Mouse (Mus musculus) heart, embryonic 15.5 days (tissue): ENCODE results near the gene Tlr2. TPM values are rescaled to one million over a fixed set of nuclear protein-coding genes. Genes with fewer than 3 reads are reported as not detected.

Source experiments
- ATAC-seq: fragments of 200-750 bp; cut with Nextera tagmentation; replicated peaks from 2 replicates; pipeline ENCODE4 v1.8.0; 2017; ENCODE audit warnings: low read depth, moderate TSS enrichment; ENCODE audit not compliant: insufficient number of reproducible peaks, insufficient read depth, low FRiP score
- H3K27ac ChIP-seq: fragments of 300-500 bp; sonication (generic); 2 replicates; pipeline ENCODE4 v1.5.1; 2015; ENCODE audit warnings: mild to moderate bottlenecking, inconsistent platforms
- H3K27me3 ChIP-seq: fragments of 300-500 bp; sonication (generic); 2 replicates; pipeline ENCODE4 v1.6.1; 2015; ENCODE audit warnings: inconsistent platforms
- H3K36me3 ChIP-seq: fragments of 300-500 bp; sonication (generic); 2 replicates; pipeline ENCODE4 v1.6.1; 2015; ENCODE audit warnings: mild to moderate bottlenecking, inconsistent platforms
- H3K4me1 ChIP-seq: fragments of 300-500 bp; sonication (generic); replicated peaks from 2 replicates; pipeline ENCODE4 v1.6.1; 2015; ENCODE audit warnings: inconsistent platforms
- H3K4me2 ChIP-seq: fragments of 300-500 bp; sonication (generic); 2 replicates; pipeline ENCODE4 v1.6.1; 2015; ENCODE audit warnings: inconsistent platforms, mild to moderate bottlenecking, moderate library complexity
- H3K4me3 ChIP-seq: fragments of 300-500 bp; sonication (generic); 2 replicates; pipeline ENCODE4 v1.5.1; 2015; ENCODE audit warnings: mild to moderate bottlenecking, inconsistent platforms
- H3K9ac ChIP-seq: fragments of 300-500 bp; sonication (generic); 2 replicates; pipeline ENCODE4 v1.6.1; 2015; ENCODE audit warnings: mild to moderate bottlenecking, inconsistent platforms
- H3K9me3 ChIP-seq: fragments of 300-500 bp; sonication (generic); replicated peaks from 2 replicates; pipeline ENCODE4 v1.6.1; 2016; ENCODE audit warnings: inconsistent platforms
- WGBS: fragments of 180-500 bp; shearing (Covaris S2); methylation state at CpG from one replicate; pipeline ENCODE4 v1.1.7; 2015; ENCODE audit warnings: mixed read lengths; 5-methylcytosine and 5-hydroxymethylcytosine counted together
- polyA plus RNA-seq: library from polyadenylated mRNA; unstranded; fragments of >200 nt; fragmentation: Nextera tagmentation; extraction: Ambion mirVana; gene quantifications from 2 replicates; pipeline ENCODE4 v1.2.1, GENCODE M21; 2015

The Tlr2 gene
- polyA plus RNA-seq, 1 experiment from 2014 or later = 2.3 TPM

- WGBS = 81% methylated on average over 9 of the region's 9 CpGs
- no peak overlapping the region for H3K4me3 ChIP-seq
- no peak for ATAC-seq
- no peaks in the 10 kb centered on the region for H3K27me3 ChIP-seq
- no peaks in the 10 kb centered on the region for H3K9me3 ChIP-seq
- no peak overlapping the region for H3K4me2 ChIP-seq
- H3K36me3 ChIP-seq = no peaks in the 10 kb centered on the region
- H3K4me1 ChIP-seq = no peaks in the 10 kb centered on the region
- no peak overlapping the region for H3K27ac ChIP-seq
- H3K9ac ChIP-seq = no peak overlapping the region
Measured at GRCm38 (mm10) chr3:83827684-83828083, 13.9 kb downstream of the Tlr2 start.

- Histone ChIP-seq H3K4me3 (no peak overlapping the region), H3K4me1 (no peaks in the 10 kb centered on the region), H3K27me3 (no peaks in the 10 kb centered on the region), H3K4me2 (no peak overlapping the region), H3K9me3 (no peaks in the 10 kb centered on the region), H3K27ac (no peak overlapping the region), H3K36me3 (no peaks in the 10 kb centered on the region), H3K9ac (no peak overlapping the region)
- WGBS = 83% methylated on average over 4 of the region's 4 CpGs
- no peak for ATAC-seq
Measured at GRCm38 (mm10) chr3:83823774-83824173, 17.8 kb downstream of the Tlr2 start.

- no peaks in the 10 kb centered on the region for H3K36me3 ChIP-seq
- no peak overlapping the region for H3K9ac ChIP-seq
- H3K4me2 ChIP-seq = no peak overlapping the region
- no peaks in the 10 kb centered on the region for H3K4me1 ChIP-seq
- H3K27me3 ChIP-seq = no peaks in the 10 kb centered on the region
- no peak overlapping the region for H3K27ac ChIP-seq
- H3K9me3 ChIP-seq = no peaks in the 10 kb centered on the region
- ATAC-seq = no peak
- WGBS = 77% methylated on average over 4 of the region's 4 CpGs
- no peak overlapping the region for H3K4me3 ChIP-seq
Measured at GRCm38 (mm10) chr3:83816372-83816925, 25.1 kb downstream of the Tlr2 start.

DNA sequence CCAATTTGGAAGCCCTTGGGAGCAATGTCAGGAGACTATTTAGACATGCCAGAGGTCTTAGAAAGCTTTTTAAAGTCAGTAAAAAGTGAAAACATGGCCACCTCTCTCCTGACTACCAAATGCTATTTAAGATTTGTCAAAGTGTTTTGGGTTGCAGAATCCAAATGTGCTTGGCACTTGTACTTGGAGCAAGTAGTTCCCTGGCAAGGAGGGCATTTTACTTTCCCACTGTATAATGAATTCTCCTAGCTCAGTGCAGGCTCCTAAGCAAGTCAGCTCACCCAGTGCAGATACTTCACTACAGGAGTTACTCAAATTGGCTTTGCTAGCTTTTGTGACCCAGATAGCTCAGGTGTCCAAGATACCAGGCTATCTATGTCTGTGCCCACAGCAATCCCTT, 28.7 kb downstream of the Tlr2 start:
- ATAC-seq = no peak
- Histone ChIP-seq H3K9ac (no peak overlapping the region), H3K27me3 (no peaks in the 10 kb centered on the region), H3K27ac (no peak overlapping the region), H3K4me1 (no peaks in the 10 kb centered on the region), H3K4me2 (no peak overlapping the region), H3K4me3 (no peak overlapping the region), H3K36me3 (no peaks in the 10 kb centered on the region), H3K9me3 (no peaks in the 10 kb centered on the region)

- no peak overlapping the region for H3K27ac ChIP-seq
- no peak for ATAC-seq
- H3K4me3 ChIP-seq = no peak overlapping the region
Measured at GRCm38 (mm10) chr3:83811987-83812386, 29.6 kb downstream of the Tlr2 start.

DNA sequence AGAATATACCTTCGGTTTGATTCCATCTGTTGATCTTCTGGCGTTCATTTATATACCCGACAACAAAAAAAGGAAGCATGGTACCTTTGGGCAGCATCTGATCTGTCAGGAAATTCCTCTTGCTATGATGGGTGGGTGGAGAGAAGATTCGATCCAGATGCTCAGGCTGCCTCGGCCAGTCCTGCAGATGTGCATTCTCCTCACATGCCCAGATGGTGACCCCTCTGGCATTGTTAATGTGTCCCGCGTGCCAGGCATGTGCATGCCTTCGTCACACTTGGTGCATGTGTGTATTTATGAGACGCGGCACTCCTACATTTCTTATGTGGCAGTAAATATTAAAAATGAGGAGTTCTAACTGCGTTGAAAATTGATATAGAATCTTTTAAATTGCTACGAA, 33.1 kb downstream of the Tlr2 start:
- H3K9me3 ChIP-seq = no peaks in the 10 kb centered on the region
- no peak overlapping the region for H3K27ac ChIP-seq
- no peak overlapping the region for H3K4me3 ChIP-seq
- no peaks in the 10 kb centered on the region for H3K36me3 ChIP-seq
- 86% methylated on average over 12 of the region's 12 CpGs for WGBS
- no peaks in the 10 kb centered on the region for H3K27me3 ChIP-seq
- no peaks in the 10 kb centered on the region for H3K4me1 ChIP-seq
- no peak overlapping the region for H3K9ac ChIP-seq
- H3K4me2 ChIP-seq = no peak overlapping the region
- no peak for ATAC-seq

More at GRCm38 (mm10) chr3:83811987-83812386, 29.6 kb downstream of the Tlr2 start:
- WGBS = 66% methylated on average over 7 of the region's 7 CpGs
- no peaks in the 10 kb centered on the region for H3K9me3 ChIP-seq
- H3K36me3 ChIP-seq = no peaks in the 10 kb centered on the region
- H3K27me3 ChIP-seq = no peaks in the 10 kb centered on the region
- no peaks in the 10 kb centered on the region for H3K4me1 ChIP-seq
- H3K9ac ChIP-seq = no peak overlapping the region
- no peak overlapping the region for H3K4me2 ChIP-seq

DNA sequence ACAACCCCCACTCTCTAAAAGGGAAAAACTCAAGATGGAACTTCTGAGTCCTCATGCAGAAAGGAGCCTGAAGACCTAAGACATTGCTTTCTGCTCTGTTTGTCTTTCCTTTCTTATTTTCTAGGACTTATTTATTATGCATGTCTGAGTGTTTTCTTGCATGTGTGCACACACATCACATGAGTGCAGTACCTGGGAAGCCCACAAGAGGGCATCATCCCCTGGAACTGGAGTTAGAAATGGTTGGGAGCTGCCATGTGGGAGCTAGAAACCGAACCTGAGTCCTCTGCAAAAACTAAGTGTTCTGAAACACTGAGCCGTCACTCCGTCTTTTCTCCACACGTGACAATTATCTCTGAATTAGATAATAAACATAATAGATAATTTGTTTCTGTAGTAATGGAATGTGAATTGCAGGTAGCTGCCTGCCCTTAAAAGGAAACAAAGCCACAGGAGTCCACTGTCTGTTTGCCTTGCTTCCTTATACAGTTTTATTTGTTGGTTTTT, 39.9 kb downstream of the Tlr2 start:
- no peaks in the 10 kb centered on the region for H3K9me3 ChIP-seq
- WGBS = 91% methylated on average over 4 of the region's 4 CpGs
- ATAC-seq = no peak
- no peak overlapping the region for H3K27ac ChIP-seq
- no peak overlapping the region for H3K4me2 ChIP-seq
- no peaks in the 10 kb centered on the region for H3K4me1 ChIP-seq
- no peaks in the 10 kb centered on the region for H3K36me3 ChIP-seq
- no peak overlapping the region for H3K4me3 ChIP-seq
- H3K9ac ChIP-seq = no peak overlapping the region
- H3K27me3 ChIP-seq = no peaks in the 10 kb centered on the region

DNA sequence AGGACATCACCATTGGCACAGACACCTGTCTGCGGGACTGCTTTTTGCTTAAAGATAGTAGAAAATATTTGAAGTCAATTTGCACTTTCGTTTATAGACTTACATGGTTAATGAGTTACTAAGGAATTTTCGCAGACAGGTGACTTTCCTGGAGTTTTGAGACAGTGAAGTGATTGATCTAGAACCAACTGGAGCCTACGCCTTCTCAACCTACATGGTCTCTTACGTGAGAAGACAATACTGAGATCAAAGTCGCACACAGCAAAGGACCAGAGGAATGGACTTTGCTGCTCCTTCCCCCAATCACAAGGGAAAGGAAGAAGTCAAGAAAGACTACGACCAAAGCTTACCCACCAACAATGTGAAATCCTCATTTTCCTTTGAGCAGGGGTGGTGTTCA, 42.1 kb downstream of the Tlr2 start:
- Histone ChIP-seq H3K9me3 (no peaks in the 10 kb centered on the region), H3K4me1 (no peaks in the 10 kb centered on the region), H3K27ac (no peak overlapping the region), H3K36me3 (no peaks in the 10 kb centered on the region), H3K27me3 (no peaks in the 10 kb centered on the region), H3K4me2 (no peak overlapping the region), H3K9ac (no peak overlapping the region), H3K4me3 (no peak overlapping the region)
- no peak for ATAC-seq
- 84% methylated on average over 7 of the region's 7 CpGs for whole genome bisulfite sequencing

DNA sequence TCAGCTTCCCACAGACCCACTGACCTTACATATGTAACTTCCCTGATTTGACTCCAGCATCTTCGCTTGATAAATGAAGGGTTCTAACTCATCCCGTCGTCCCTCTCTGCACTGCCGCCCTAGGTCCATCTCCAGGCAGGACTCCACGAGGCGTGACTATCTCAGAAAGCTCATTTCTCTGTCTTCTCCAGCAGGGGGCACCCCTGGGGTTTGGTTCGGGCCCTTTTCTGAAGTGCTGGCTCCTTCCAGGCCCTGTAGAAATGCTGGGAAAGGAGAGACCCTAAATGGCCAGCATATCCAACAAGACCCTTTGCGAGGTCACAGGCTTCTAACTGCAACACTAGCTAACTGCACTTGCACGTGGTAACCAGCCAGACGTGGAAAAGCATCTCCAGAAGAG, 43.7 kb downstream of the Tlr2 start:
- H3K27me3 ChIP-seq = no peaks in the 10 kb centered on the region
- H3K27ac ChIP-seq = no peak overlapping the region
- 6% methylated on average over 10 of the region's 10 CpGs for WGBS
- no peaks in the 10 kb centered on the region for H3K36me3 ChIP-seq
- 0 out of 2 replicates have a peak overlapping the region, but pooled peaks have one; percentile 2 for H3K4me2 ChIP-seq
- H3K9ac ChIP-seq = no peak overlapping the region
- no peak for ATAC-seq
- H3K4me3 ChIP-seq = no peak overlapping the region
- no peaks in the 10 kb centered on the region for H3K4me1 ChIP-seq
- H3K9me3 ChIP-seq = no peaks in the 10 kb centered on the region

- no peak for ATAC-seq
- H3K9me3 ChIP-seq = no peaks in the 10 kb centered on the region
- no peaks in the 10 kb centered on the region for H3K4me1 ChIP-seq
- no peaks in the 10 kb centered on the region for H3K36me3 ChIP-seq
- no peaks in the 10 kb centered on the region for H3K27me3 ChIP-seq
- H3K9ac ChIP-seq = no peak overlapping the region
- no peak overlapping the region for H3K4me3 ChIP-seq
- no peak overlapping the region for H3K27ac ChIP-seq
- WGBS = 68% methylated on average over 6 of the region's 6 CpGs
- no peak overlapping the region for H3K4me2 ChIP-seq
Measured at GRCm38 (mm10) chr3:83797098-83797497, 44.5 kb downstream of the Tlr2 start.

DNA sequence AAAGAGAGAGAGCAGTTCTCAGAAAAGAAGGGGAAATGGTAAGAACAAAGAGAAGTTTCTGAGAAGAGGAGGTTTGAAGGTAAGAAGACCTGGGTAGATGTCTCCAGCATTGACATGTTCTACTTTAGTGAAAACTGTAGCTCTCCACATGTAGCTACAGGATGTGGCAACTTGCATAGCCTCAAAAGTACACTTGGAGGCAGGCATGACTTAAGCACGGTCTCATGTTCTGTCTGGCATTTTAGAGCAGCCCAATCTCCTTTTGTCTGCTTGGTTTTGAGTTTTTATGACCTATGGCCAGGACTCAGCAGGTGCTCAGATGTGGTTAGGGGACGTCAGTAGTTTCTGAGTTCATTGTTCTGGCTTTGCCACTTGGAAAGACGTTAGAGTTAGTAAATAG, 50.1 kb downstream of the Tlr2 start:
- H3K27me3 ChIP-seq = peaks cover 10% of the 10 kb centered on the region; the same call in 1 of the 2 replicates
- no peak overlapping the region for H3K9ac ChIP-seq
- no peak for ATAC-seq
- no peak overlapping the region for H3K4me3 ChIP-seq
- no peak overlapping the region for H3K27ac ChIP-seq
- H3K36me3 ChIP-seq = no peaks in the 10 kb centered on the region
- peaks cover 6% of the 10 kb centered on the region; the same call in 1 of the 2 replicates for H3K4me1 ChIP-seq
- no peak overlapping the region for H3K4me2 ChIP-seq
- WGBS = 75% methylated on average over 3 of the region's 3 CpGs
- no peaks in the 10 kb centered on the region for H3K9me3 ChIP-seq
